Mouse (Mus musculus) hindbrain, embryonic 15.5 days (tissue): ENCODE results near the gene Vmn2r77. TPM values are rescaled to one million over a fixed set of nuclear protein-coding genes. Genes with fewer than 3 reads are reported as not detected.
"Not testable (repeated sequence)": the region's sequence is repeated elsewhere in the genome, so short reads cannot be mapped to it uniquely, and the experiment has no call there.

ENCODE experiments used
- ATAC-seq: fragments of 200-750 bp; cut with Nextera tagmentation; 2 replicates; pipeline ENCODE4 v1.8.0; 2017; ENCODE audit warnings: low read depth, moderate number of reproducible peaks, moderate TSS enrichment; ENCODE audit not compliant: low FRiP score
- H3K27ac ChIP-seq: fragments of 300-500 bp; sonication (generic); replicated peaks from 2 replicates; pipeline ENCODE4 v1.5.1; 2015; ENCODE audit warnings: mild to moderate bottlenecking, inconsistent platforms
- H3K27me3 ChIP-seq: fragments of 300-500 bp; sonication (generic); 2 replicates; pipeline ENCODE4 v1.6.1; 2015; ENCODE audit warnings: control low read depth, inconsistent platforms
- H3K36me3 ChIP-seq: fragments of 300-500 bp; sonication (generic); 2 replicates; pipeline ENCODE4 v1.6.1; 2015; ENCODE audit warnings: control low read depth, inconsistent platforms
- H3K4me1 ChIP-seq: fragments of 300-500 bp; sonication (generic); replicated peaks from 2 replicates; pipeline ENCODE4 v1.6.1; 2015; ENCODE audit warnings: control low read depth, inconsistent platforms
- H3K4me2 ChIP-seq: fragments of 300-500 bp; sonication (generic); 2 replicates; pipeline ENCODE4 v1.6.1; 2015; ENCODE audit warnings: moderate library complexity, mild to moderate bottlenecking, inconsistent platforms
- H3K4me3 ChIP-seq: fragments of 300-500 bp; sonication (generic); 2 replicates; pipeline ENCODE4 v1.5.1; 2015; ENCODE audit warnings: mild to moderate bottlenecking, inconsistent platforms
- H3K9ac ChIP-seq: fragments of 300-500 bp; sonication (generic); 2 replicates; pipeline ENCODE4 v1.6.1; 2015; ENCODE audit warnings: inconsistent platforms
- H3K9me3 ChIP-seq: fragments of 300-500 bp; sonication (generic); 2 replicates; pipeline ENCODE4 v1.6.1; 2016; ENCODE audit warnings: control low read depth, inconsistent platforms
- WGBS: fragments of 180-500 bp; shearing (Covaris S2); methylation state at CpG from one replicate; pipeline ENCODE4 v1.1.7; 2015; 5-methylcytosine and 5-hydroxymethylcytosine counted together
- polyA plus RNA-seq: library from polyadenylated mRNA; unstranded; fragments of >200 nt; fragmentation: Nextera tagmentation; extraction: Ambion mirVana; gene quantifications from 2 replicates; pipeline ENCODE4 v1.2.1, GENCODE M21; 2015

Vmn2r77 gene
- polyA plus RNA-seq: not detected in 2 replicates

- no peak for ATAC-seq
- no peaks in the 10 kb centered on the region for H3K9me3 ChIP-seq
These were observed at the start of gene Vmn2r77 for GRCm38 (mm10) chr7:86794727-86795126. Gene Vmn2r77 (plus strand): TSS chr7:86795027.

GRCm38 (mm10) chr7:86760751-86761150, 34.1 kb upstream of the Vmn2r77 start:
- Histone ChIP-seq H3K4me1 (no peaks in the 10 kb centered on the region), H3K27me3 (no peaks in the 10 kb centered on the region), H3K9me3 (no peaks in the 10 kb centered on the region), H3K9ac (no peak overlapping the region), H3K36me3 (no peaks in the 10 kb centered on the region), H3K4me2 (no peak overlapping the region), H3K27ac (no peak overlapping the region), H3K4me3 (no peak overlapping the region)
- no peak for ATAC-seq
- 83% methylated on average over 1 of the region's 1 CpGs for WGBS

More at GRCm38 (mm10) chr7:86794727-86795126, at the start of gene Vmn2r77:
- H3K9ac ChIP-seq: no peak within 1 kb of the TSS
- no peak within 1 kb of the TSS for H3K4me3 ChIP-seq
- no peaks in the 10 kb centered on the region for H3K4me1 ChIP-seq
- H3K36me3 ChIP-seq: no peaks in the 10 kb centered on the region
- H3K4me2 ChIP-seq: no peak within 1 kb of the TSS
- H3K27me3 ChIP-seq: no peaks in the 10 kb centered on the region
- H3K27ac ChIP-seq: no peak within 1 kb of the TSS

- no peaks in the 10 kb centered on the region for H3K36me3 ChIP-seq
- ATAC-seq: no peak
- H3K4me2 ChIP-seq: no peak overlapping the region
- no peaks in the 10 kb centered on the region for H3K27me3 ChIP-seq
- no peak overlapping the region for H3K9ac ChIP-seq
- H3K4me3 ChIP-seq: no peak overlapping the region
- no peaks in the 10 kb centered on the region for H3K4me1 ChIP-seq
- no peak overlapping the region for H3K27ac ChIP-seq
- H3K9me3 ChIP-seq: no peaks in the 10 kb centered on the region
These were observed 30.2 kb upstream of the Vmn2r77 start for GRCm38 (mm10) chr7:86764628-86765027.

- Histone ChIP-seq H3K27ac (no peak overlapping the region), H3K4me3 (no peak overlapping the region), H3K9ac (no peak overlapping the region), H3K4me1 (peaks cover 7% of the 10 kb centered on the region), H3K9me3 (no peaks in the 10 kb centered on the region), H3K36me3 (no peaks in the 10 kb centered on the region), H3K4me2 (no peak overlapping the region), H3K27me3 (no peaks in the 10 kb centered on the region)
- WGBS: 88% methylated on average over 3 of the region's 3 CpGs
- no peak for ATAC-seq
These were observed 23.2 kb upstream of the Vmn2r77 start for GRCm38 (mm10) chr7:86771621-86772020.

- peak within 1 kb of the TSS; percentile 32 for H3K4me3 ChIP-seq
- peak within 1 kb of the TSS; percentile 24; the same call in 1 of the 2 replicates for H3K9ac ChIP-seq
- no peak within 1 kb of the TSS; the same call in 1 of the 2 replicates for H3K27ac ChIP-seq
- H3K4me1 ChIP-seq: peaks cover 7% of the 10 kb centered on the region
- H3K27me3 ChIP-seq: no peaks in the 10 kb centered on the region
- H3K9me3 ChIP-seq: no peaks in the 10 kb centered on the region
- peak within 1 kb of the TSS; percentile 57 for H3K4me2 ChIP-seq
- no peaks in the 10 kb centered on the region for H3K36me3 ChIP-seq
- WGBS: 5% methylated on average over 11 of the region's 11 CpGs
- peak; percentile 90 for ATAC-seq
These were observed 19.1 kb upstream of the Vmn2r77 start, which contains the start of gene Folh1 for GRCm38 (mm10) chr7:86775617-86776325. Gene Folh1 (minus strand): TSS chr7:86775943.

GRCm38 (mm10) chr7:86815241-86815640, 20.4 kb downstream of the Vmn2r77 start:
- H3K9ac ChIP-seq, ATAC-seq, H3K4me2 ChIP-seq, H3K4me3 ChIP-seq, H3K4me1 ChIP-seq, H3K9me3 ChIP-seq, H3K27ac ChIP-seq, H3K27me3 ChIP-seq, H3K36me3 ChIP-seq: not testable (repeated sequence)
- 86% methylated on average over 5 of the region's 5 CpGs for WGBS

GRCm38 (mm10) chr7:86815716-86816115, 20.9 kb downstream of the Vmn2r77 start:
- not testable (repeated sequence) for H3K4me2 ChIP-seq, H3K27ac ChIP-seq, H3K36me3 ChIP-seq, H3K27me3 ChIP-seq, ATAC-seq, H3K9ac ChIP-seq, H3K4me3 ChIP-seq, H3K4me1 ChIP-seq, H3K9me3 ChIP-seq
- WGBS: 80% methylated on average over 6 of the region's 6 CpGs

GRCm38 (mm10) chr7:86816466-86816865, 21.6 kb downstream of the Vmn2r77 start:
- H3K36me3 ChIP-seq: no peaks in the 10 kb centered on the region
- H3K27me3 ChIP-seq: no peaks in the 10 kb centered on the region
- no peak overlapping the region for H3K9ac ChIP-seq
- no peaks in the 10 kb centered on the region for H3K9me3 ChIP-seq
- H3K27ac ChIP-seq: no peak overlapping the region
- no peak overlapping the region for H3K4me3 ChIP-seq
- H3K4me2 ChIP-seq: no peak overlapping the region
- no peaks in the 10 kb centered on the region for H3K4me1 ChIP-seq
- ATAC-seq: no peak
- WGBS: 80% methylated on average over 1 of the region's 1 CpGs

Other genes with a start within 250 kb of the Vmn2r77 start
- gene Olfr295, start 211.2 kb upstream of the Vmn2r77 start, polyA plus RNA-seq: not detected in 2 replicates
- not detected in 2 replicates for gene Olfr294, start 178.4 kb upstream of the Vmn2r77 start, polyA plus RNA-seq
- not detected in 2 replicates for gene Olfr293, start 146.0 kb upstream of the Vmn2r77 start, polyA plus RNA-seq
- gene Olfr292, start 106.7 kb upstream of the Vmn2r77 start, polyA plus RNA-seq: not detected in 2 replicates
- 0.86 and 0.97 TPM in 2 replicates for gene Folh1, start 19.1 kb upstream of the Vmn2r77 start, polyA plus RNA-seq
- gene Vmn2r78, start 120.1 kb downstream of the Vmn2r77 start, polyA plus RNA-seq: not detected in 2 replicates
- gene Vmn2r79, start 201.1 kb downstream of the Vmn2r77 start, polyA plus RNA-seq: not detected in 2 replicates